Mouse (Mus musculus) liver (tissue): Measurements from ENCODE around the gene Fmc1.

Experiments used
- DNase-seq: peaks from one replicate; pipeline ENCODE4 v3.0.0-alpha.2; 2020; ENCODE audit warnings: mixed read lengths

Fmc1 gene

DNA sequence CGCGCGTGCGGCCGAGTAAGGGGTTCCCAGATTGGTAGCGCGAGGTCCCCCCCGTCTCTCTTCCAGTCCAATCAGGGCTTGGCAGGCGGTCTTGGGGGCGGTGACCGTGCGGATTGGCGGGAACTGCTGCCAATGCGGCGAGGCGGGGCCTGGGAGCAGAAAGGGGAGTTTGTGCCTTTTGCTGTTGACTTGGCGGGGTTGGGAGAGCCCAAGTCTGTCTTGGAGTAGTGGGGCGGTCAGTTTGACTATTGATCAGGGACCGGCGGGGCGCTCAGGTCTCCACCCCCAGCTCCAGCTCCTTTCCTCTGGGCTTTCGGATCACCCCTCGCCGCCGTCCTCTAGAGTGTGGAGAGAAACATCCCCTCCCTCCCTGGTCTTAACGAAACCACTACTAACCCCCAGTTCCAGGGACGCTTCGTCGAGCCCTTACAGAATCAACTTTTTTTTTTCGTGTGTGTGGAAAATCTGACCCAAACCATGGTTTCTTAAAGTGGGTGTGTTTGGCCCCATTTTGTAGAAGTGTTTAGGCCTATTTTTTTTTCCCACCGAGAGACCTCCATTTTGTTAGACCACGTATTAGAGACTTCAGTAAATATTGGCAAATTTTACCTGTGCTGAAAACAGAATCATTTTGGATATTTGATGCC lies 18.8 kb downstream of the Fmc1 start:
- peak; percentile 99 for DNase-seq

DNA sequence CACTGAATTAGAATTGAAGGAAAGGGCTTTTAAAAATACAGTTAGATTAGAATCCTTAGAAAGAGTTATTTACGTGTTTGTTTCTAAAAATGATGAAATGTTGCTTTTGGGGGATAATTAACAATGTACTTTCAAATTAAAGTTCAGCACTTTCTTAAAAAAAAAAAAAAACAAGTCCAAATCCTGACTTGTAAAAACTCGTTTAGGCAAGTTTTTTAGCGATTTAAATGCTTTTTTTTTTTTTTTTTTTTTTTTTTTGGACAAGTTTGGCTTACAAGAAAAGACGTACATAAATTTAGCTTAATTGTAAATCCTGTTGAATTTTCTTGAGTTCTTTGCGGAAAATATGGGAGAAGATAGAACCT lies 19.3 kb downstream of the Fmc1 start:
- DNase-seq, result no peak

DNA sequence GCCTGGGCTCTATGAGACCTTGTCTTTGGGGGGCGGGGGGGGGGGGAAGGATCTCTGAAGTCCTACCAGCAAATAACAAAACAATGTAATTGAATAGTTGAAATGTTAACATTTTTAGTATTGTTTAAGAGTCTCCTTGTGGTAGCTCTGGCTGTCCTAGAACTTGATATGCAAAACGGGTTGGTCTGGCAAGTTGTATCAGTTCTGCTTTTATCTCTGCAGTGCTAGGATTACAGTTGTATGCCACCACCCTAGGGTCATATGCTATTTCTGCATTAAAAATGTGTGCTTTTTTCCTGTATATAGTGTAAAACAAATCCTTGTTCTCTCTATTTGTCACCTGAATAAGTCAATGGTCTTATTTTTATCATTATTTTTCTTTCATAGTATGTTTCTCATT lies 42.8 kb downstream of the Fmc1 start:
- no peak for DNase-seq

DNA sequence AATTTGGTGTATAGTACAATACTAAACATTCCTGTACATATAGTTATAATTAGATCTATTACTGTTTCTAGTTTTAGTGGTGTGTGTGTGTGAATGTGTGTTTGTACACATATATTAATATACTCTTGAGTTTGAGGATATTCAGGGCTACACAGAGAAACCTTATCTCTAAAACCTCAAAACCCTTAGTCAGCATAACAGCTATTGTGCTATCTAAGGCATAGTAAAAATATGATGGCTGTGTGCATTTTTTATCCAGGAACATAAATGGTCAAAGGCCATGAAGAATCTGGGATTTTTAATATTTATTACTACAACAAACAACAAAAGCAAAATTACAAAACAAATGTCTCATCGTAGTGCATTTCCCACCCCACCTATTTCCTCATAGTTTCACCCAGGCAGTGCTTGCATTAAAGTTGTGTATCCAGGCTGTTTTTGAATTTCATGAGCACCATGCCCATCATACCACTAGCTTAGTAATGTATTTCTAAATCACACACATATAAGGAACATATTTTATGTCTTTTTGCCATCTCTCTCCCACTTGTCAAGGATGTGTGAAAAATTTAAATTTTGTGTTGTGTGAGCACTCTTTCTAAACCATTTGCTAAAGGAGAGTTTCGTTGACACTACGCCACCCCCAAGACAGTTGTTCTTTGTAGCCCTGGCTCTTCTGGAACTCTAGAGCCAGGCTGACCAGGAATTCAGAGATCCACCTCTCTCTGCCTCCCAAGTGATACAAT lies 47.0 kb downstream of the Fmc1 start:
- no peak for DNase-seq

DNA sequence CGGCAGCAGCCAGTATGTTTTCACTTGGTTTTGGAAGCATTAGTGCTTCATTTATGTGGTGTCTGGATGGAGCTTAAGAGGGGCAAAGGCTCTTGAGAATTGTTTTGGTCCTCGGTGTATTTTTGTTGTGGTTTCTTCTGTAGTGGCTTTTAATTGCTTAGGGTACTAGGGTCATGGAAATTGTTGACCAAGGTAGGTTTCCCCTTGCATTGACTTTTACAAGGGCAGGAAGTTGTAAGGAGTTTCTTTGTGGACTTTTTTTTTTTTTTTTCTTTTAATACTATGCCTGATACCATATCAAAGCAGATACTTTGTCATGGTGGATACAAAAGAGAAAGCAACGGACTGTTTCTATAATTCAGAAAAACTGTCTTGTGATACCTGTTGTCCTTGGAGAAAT lies 48.4 kb downstream of the Fmc1 start:
- no peak for DNase-seq
